Mouse (Mus musculus) midbrain, embryonic 16.5 days (tissue): Measurements from ENCODE around the gene Prm3. TPM values are rescaled to one million over a fixed set of nuclear protein-coding genes. Genes with fewer than 3 reads are reported as not detected.
A peak's percentile ranks its signal among the peaks of the same experiment; 100 is the strongest.

Source experiments
- ATAC-seq: fragments of 200-750 bp; cut with Nextera tagmentation; 2 replicates; pipeline ENCODE4 v1.8.0; 2017; ENCODE audit warnings: moderate TSS enrichment
- H3K27ac ChIP-seq: fragments of 300-500 bp; sonication (generic); 2 replicates; pipeline ENCODE4 v1.5.1; 2014; ENCODE audit warnings: mild to moderate bottlenecking, low read length, mixed read lengths
- H3K27me3 ChIP-seq: fragments of 300-500 bp; sonication (generic); 2 replicates; pipeline ENCODE4 v1.6.1; 2014; ENCODE audit warnings: low read depth, low read length, mixed read lengths; ENCODE audit not compliant: control insufficient read depth, insufficient read depth
- H3K36me3 ChIP-seq: fragments of 300-500 bp; sonication (generic); 2 replicates; pipeline ENCODE4 v1.6.1; 2014; ENCODE audit warnings: mild to moderate bottlenecking, low read length, moderate library complexity, mixed read lengths; ENCODE audit not compliant: control insufficient read depth, insufficient read depth
- H3K4me1 ChIP-seq: fragments of 300-500 bp; sonication (generic); 2 replicates; pipeline ENCODE4 v1.6.1; 2014; ENCODE audit warnings: mild to moderate bottlenecking, low read length, mixed read lengths; ENCODE audit not compliant: control insufficient read depth, insufficient read depth
- H3K4me2 ChIP-seq: fragments of 300-500 bp; sonication (generic); 2 replicates; pipeline ENCODE4 v1.6.1; 2014; ENCODE audit warnings: mild to moderate bottlenecking, low read length, mixed read lengths
- H3K4me3 ChIP-seq: fragments of 300-500 bp; sonication (generic); 2 replicates; pipeline ENCODE4 v1.5.1; 2014; ENCODE audit warnings: low read depth, mild to moderate bottlenecking, low read length, moderate library complexity, mixed read lengths
- H3K9ac ChIP-seq: fragments of 300-500 bp; sonication (generic); 2 replicates; pipeline ENCODE4 v1.6.1; 2014; ENCODE audit warnings: low read depth, low read length, mixed read lengths
- H3K9me3 ChIP-seq: fragments of 300-500 bp; sonication (generic); replicated peaks from 2 replicates; pipeline ENCODE4 v1.6.1; 2014; ENCODE audit warnings: mild to moderate bottlenecking, low read length, mixed read lengths; ENCODE audit not compliant: control insufficient read depth, poor library complexity, severe bottlenecking
- WGBS: fragments of 180-500 bp; shearing (Covaris S2); extraction: QIAGEN DNeasy Blood & Tissue Kit; methylation state at CpG from one replicate; pipeline ENCODE4 v1.1.7; 2014; 5-methylcytosine and 5-hydroxymethylcytosine counted together
- polyA plus RNA-seq: library from polyadenylated mRNA; unstranded; fragments of >200 nt; fragmentation: Nextera tagmentation; extraction: Ambion mirVana; gene quantifications from 2 replicates; pipeline ENCODE4 v1.2.1, GENCODE M21; 2015

The Prm3 gene
- polyA plus RNA-seq, 1 experiment from 2014 or later, result not detected

- no peaks in the 10 kb centered on the region for H3K9me3 ChIP-seq
- 0 out of 2 replicates have a peak overlapping the region, but pooled peaks have one; percentile 25 for H3K4me2 ChIP-seq
- no peak overlapping the region for H3K9ac ChIP-seq
- no peak overlapping the region for H3K4me3 ChIP-seq
- ATAC-seq, result no peak
- H3K27me3 ChIP-seq, result no peaks in the 10 kb centered on the region
- 34% methylated on average over 9 of the region's 9 CpGs for WGBS
- H3K36me3 ChIP-seq, result no peaks in the 10 kb centered on the region
- no peak overlapping the region for H3K27ac ChIP-seq
- H3K4me1 ChIP-seq, result peaks cover 16% of the 10 kb centered on the region
Measured at GRCm38 (mm10) chr16:10781862-10782371, 8.8 kb downstream of the Prm3 start.

- WGBS, result 85% methylated on average over 5 of the region's 5 CpGs
- Histone ChIP-seq H3K4me3 (no peak overlapping the region), H3K9me3 (no peaks in the 10 kb centered on the region), H3K36me3 (no peaks in the 10 kb centered on the region), H3K4me2 (no peak overlapping the region), H3K4me1 (peaks cover 13% of the 10 kb centered on the region), H3K9ac (no peak overlapping the region), H3K27ac (no peak overlapping the region), H3K27me3 (no peaks in the 10 kb centered on the region)
- no peak for ATAC-seq
Measured at GRCm38 (mm10) chr16:10780631-10781120, 10.0 kb downstream of the Prm3 start.

GRCm38 (mm10) chr16:10777579-10778160, 13.0 kb downstream of the Prm3 start:
- H3K36me3 ChIP-seq, result no peaks in the 10 kb centered on the region
- no peak overlapping the region for H3K9ac ChIP-seq
- peaks cover 6% of the 10 kb centered on the region for H3K4me1 ChIP-seq
- no peaks in the 10 kb centered on the region for H3K9me3 ChIP-seq
- no peak overlapping the region for H3K4me3 ChIP-seq
- 68% methylated on average over 5 of the region's 5 CpGs for WGBS
- H3K27me3 ChIP-seq, result no peaks in the 10 kb centered on the region
- H3K4me2 ChIP-seq, result no peak overlapping the region
- no peak overlapping the region for H3K27ac ChIP-seq
- no peak for ATAC-seq

GRCm38 (mm10) chr16:10776322-10776721, 14.4 kb downstream of the Prm3 start:
- H3K4me1 ChIP-seq, result no peaks in the 10 kb centered on the region
- H3K4me2 ChIP-seq, result no peak overlapping the region
- H3K4me3 ChIP-seq, result no peak overlapping the region
- H3K36me3 ChIP-seq, result no peaks in the 10 kb centered on the region
- WGBS, result 64% methylated on average over 7 of the region's 7 CpGs
- ATAC-seq, result no peak
- H3K9me3 ChIP-seq, result no peaks in the 10 kb centered on the region
- no peak overlapping the region for H3K9ac ChIP-seq
- H3K27ac ChIP-seq, result no peak overlapping the region
- no peaks in the 10 kb centered on the region for H3K27me3 ChIP-seq

GRCm38 (mm10) chr16:10774726-10775125, 16.0 kb downstream of the Prm3 start:
- H3K9ac ChIP-seq, result no peak overlapping the region
- H3K9me3 ChIP-seq, result no peaks in the 10 kb centered on the region
- no peak overlapping the region for H3K27ac ChIP-seq
- H3K27me3 ChIP-seq, result no peaks in the 10 kb centered on the region
- no peak for ATAC-seq
- no peak overlapping the region for H3K4me2 ChIP-seq
- no peak overlapping the region for H3K4me3 ChIP-seq
- H3K4me1 ChIP-seq, result no peaks in the 10 kb centered on the region
- H3K36me3 ChIP-seq, result no peaks in the 10 kb centered on the region
- 72% methylated on average over 4 of the region's 4 CpGs for whole genome bisulfite sequencing

GRCm38 (mm10) chr16:10773543-10773942, 17.2 kb downstream of the Prm3 start:
- H3K4me3 ChIP-seq, result no peak overlapping the region
- 87% methylated on average over 8 of the region's 8 CpGs for WGBS
- no peak overlapping the region for H3K4me2 ChIP-seq
- H3K27ac ChIP-seq, result no peak overlapping the region
- H3K9ac ChIP-seq, result no peak overlapping the region
- H3K9me3 ChIP-seq, result no peaks in the 10 kb centered on the region
- no peaks in the 10 kb centered on the region for H3K36me3 ChIP-seq
- ATAC-seq, result no peak
- no peaks in the 10 kb centered on the region for H3K27me3 ChIP-seq
- H3K4me1 ChIP-seq, result no peaks in the 10 kb centered on the region

- no peaks in the 10 kb centered on the region for H3K9me3 ChIP-seq
- WGBS, result 67% methylated on average over 19 of the region's 19 CpGs
- no peaks in the 10 kb centered on the region for H3K27me3 ChIP-seq
Measured at GRCm38 (mm10) chr16:10771769-10772510, 18.8 kb downstream of the Prm3 start.

GRCm38 (mm10) chr16:10770531-10771325, 20.0 kb downstream of the Prm3 start:
- Histone ChIP-seq H3K27ac (no peak overlapping the region), H3K4me3 (no peak overlapping the region), H3K4me2 (no peak overlapping the region), H3K27me3 (no peaks in the 10 kb centered on the region), H3K36me3 (no peaks in the 10 kb centered on the region), H3K9ac (no peak overlapping the region), H3K9me3 (no peaks in the 10 kb centered on the region), H3K4me1 (no peaks in the 10 kb centered on the region)
- no peak for ATAC-seq
- WGBS, result 56% methylated on average over 4 of the region's 4 CpGs

More at GRCm38 (mm10) chr16:10771769-10772510, 18.8 kb downstream of the Prm3 start:
- no peak overlapping the region for H3K9ac ChIP-seq
- no peak overlapping the region for H3K27ac ChIP-seq
- no peak for ATAC-seq
- no peak overlapping the region for H3K4me2 ChIP-seq
- H3K36me3 ChIP-seq, result no peaks in the 10 kb centered on the region
- no peaks in the 10 kb centered on the region for H3K4me1 ChIP-seq
- H3K4me3 ChIP-seq, result no peak overlapping the region
